Mouse (Mus musculus) embryonic fibroblast, embryonic 13.5 days (primary cell): ENCODE measurements at regions not wholly inside any gene's neighbourhood (a gene's known extent, or its start where the extent isn't known, plus 50 kb on each side); places are given as distances from the start of the nearest gene placed in this dataset.

ENCODE experiments used
- CTCF ChIP-seq: IDR thresholded peaks from 2 replicates; pipeline ENCODE4 v1.5.1; 2011; ENCODE audit warnings: mild to moderate bottlenecking, control low read depth, low read length, moderate library complexity, borderline replicate concordance; ENCODE audit not compliant: insufficient read depth
- POLR2A ChIP-seq: IDR thresholded peaks from 2 replicates; pipeline ENCODE4 v1.6.1; 2011; ENCODE audit warnings: low read depth, mild to moderate bottlenecking, control low read depth, low read length, moderate library complexity

GRCm38 (mm10) chr4:97283099-97283498, 100.1 kb upstream of the Gm10192 start:
- TF ChIP-seq POLR2A (no peak), CTCF (no peak)
